Mouse (Mus musculus) MEL (cell line): ENCODE measurements around the gene Krtdap. TPM values are rescaled to one million over a fixed set of nuclear protein-coding genes. Genes with fewer than 3 reads are reported as not detected.

ENCODE experiments used
- DNase-seq: peaks from one replicate; pipeline ENCODE4 v3.0.0; 2011; ENCODE audit warnings: low read depth, low spot score
- H3K27ac ChIP-seq: 2 replicates; pipeline ENCODE4 v1.5.1; 2012; ENCODE audit warnings: low read depth, mild to moderate bottlenecking, control low read depth, low read length, moderate library complexity; ENCODE audit not compliant: control insufficient read depth
- H3K27me3 ChIP-seq, 2 experiments: fragments of 150-350 bp in 1 of 2; sonication (generic) in 1 of 2; 2 replicates each; pipeline ENCODE4 v1.6.1; 2012; ENCODE audit warnings: low read length in 2 of 2, mild to moderate bottlenecking in 2 of 2, improper control_type of control experiment in 1 of 2, moderate library complexity in 1 of 2; ENCODE audit not compliant: insufficient read depth in 2 of 2, control insufficient read depth in 1 of 2
- H3K36me3 ChIP-seq, 2 experiments: 2 replicates each; pipeline ENCODE4 v1.6.1; 2012 to 2014; ENCODE audit warnings: low read length in 2 of 2, improper control_type of control experiment in 1 of 2, inconsistent platforms in 1 of 2, mild to moderate bottlenecking in 1 of 2; ENCODE audit not compliant: insufficient read depth in 2 of 2, control insufficient read depth in 1 of 2
- H3K4me1 ChIP-seq, 2 experiments: fragments of 150-350 bp in 1 of 2; sonication (generic) in 1 of 2; 2 replicates each; pipeline ENCODE4 v1.6.1; 2012; ENCODE audit warnings: low read length in 2 of 2, improper control_type of control experiment in 1 of 2, mild to moderate bottlenecking in 1 of 2; ENCODE audit not compliant: insufficient read depth in 2 of 2, control insufficient read depth in 1 of 2
- H3K4me3 ChIP-seq, 2 experiments: fragments of 150-350 bp in 1 of 2; sonication (generic) in 1 of 2; 2 replicates each; pipeline ENCODE4 v1.5.1; 2012; ENCODE audit warnings: low read depth in 2 of 2, low read length in 2 of 2, mild to moderate bottlenecking in 2 of 2, moderate library complexity in 2 of 2, control low read depth in 1 of 2, improper control_type of control experiment in 1 of 2; ENCODE audit not compliant: control insufficient read depth in 1 of 2, insufficient read depth in 1 of 2
- H3K79me2 ChIP-seq: 2 replicates; pipeline ENCODE4 v1.6.1; 2012; ENCODE audit warnings: mild to moderate bottlenecking, low read length, moderate library complexity; ENCODE audit not compliant: control insufficient read depth, poor library complexity, insufficient read depth
- H3K9ac ChIP-seq: 2 replicates; pipeline ENCODE4 v1.6.1; 2012; ENCODE audit warnings: low read depth, mild to moderate bottlenecking, control low read depth, low read length, moderate library complexity; ENCODE audit not compliant: control insufficient read depth, poor library complexity, severe bottlenecking
- H3K9me3 ChIP-seq: fragments of 150-350 bp; sonication (generic); replicated peaks from 2 replicates; pipeline ENCODE4 v1.6.1; 2012; ENCODE audit warnings: mild to moderate bottlenecking, low read length, improper control_type of control experiment, moderate library complexity; ENCODE audit not compliant: insufficient read depth
- BHLHE40 ChIP-seq: IDR thresholded peaks from 2 replicates; pipeline ENCODE4 v1.6.1; 2012; ENCODE audit warnings: low read depth, mild to moderate bottlenecking, inconsistent platforms, low read length, improper control_type of control experiment, borderline replicate concordance
- CHD1 ChIP-seq: IDR thresholded peaks from 2 replicates; pipeline ENCODE4 v1.6.1; 2012; ENCODE audit warnings: low read depth, mild to moderate bottlenecking, inconsistent platforms, low read length, improper control_type of control experiment
- CTCF ChIP-seq, 3 experiments: IDR thresholded peaks in 2 of 3; conservative IDR thresholded peaks in 1 of 3; 2 replicates each; pipeline ENCODE4 v1.5.1; 2011 to 2012; ENCODE audit warnings: low read length in 3 of 3, low read depth in 2 of 3, mild to moderate bottlenecking in 2 of 3, improper control_type of control experiment in 1 of 3, inconsistent platforms in 1 of 3, mixed read lengths in 1 of 3, moderate library complexity in 1 of 3; ENCODE audit not compliant: control insufficient read depth in 1 of 3, insufficient read depth in 1 of 3, poor library complexity in 1 of 3, severe bottlenecking in 1 of 3
- HCFC1 ChIP-seq: IDR thresholded peaks from 2 replicates; pipeline ENCODE4 v1.6.1; 2012; ENCODE audit warnings: low read depth, mild to moderate bottlenecking, inconsistent platforms, low read length, improper control_type of control experiment, moderate library complexity
- JUND ChIP-seq: IDR thresholded peaks from 2 replicates; pipeline ENCODE4 v1.6.1; 2011; ENCODE audit warnings: low read depth, mild to moderate bottlenecking, improper control_type of control experiment, low read length
- KAT2A ChIP-seq: conservative IDR thresholded peaks from 2 replicates; pipeline ENCODE4 v1.6.1; 2012; ENCODE audit warnings: low read depth, low read length, improper control_type of control experiment, inconsistent platforms
- MAFK ChIP-seq: IDR thresholded peaks from 2 replicates; pipeline ENCODE4 v1.6.1; 2011; ENCODE audit warnings: low read depth, mild to moderate bottlenecking, low read length, improper control_type of control experiment, borderline replicate concordance
- MAZ ChIP-seq: IDR thresholded peaks from 2 replicates; pipeline ENCODE4 v1.6.1; 2012; ENCODE audit warnings: low read depth, mild to moderate bottlenecking, inconsistent platforms, low read length, improper control_type of control experiment
- MXI1 ChIP-seq: IDR thresholded peaks from 2 replicates; pipeline ENCODE4 v1.6.1; 2011; ENCODE audit warnings: mild to moderate bottlenecking, low read depth, low read length, improper control_type of control experiment
- NELFE ChIP-seq: IDR thresholded peaks from 2 replicates; pipeline ENCODE4 v1.6.1; 2011; ENCODE audit warnings: low read depth, low read length, improper control_type of control experiment
- POLR2A ChIP-seq, 2 experiments: IDR thresholded peaks; 2 replicates each; pipeline ENCODE4 v1.6.1; 2011 to 2012; ENCODE audit warnings: low read length in 2 of 2, mild to moderate bottlenecking in 2 of 2, control low read depth in 1 of 2, improper control_type of control experiment in 1 of 2, low read depth in 1 of 2, moderate library complexity in 1 of 2; ENCODE audit not compliant: control insufficient read depth in 1 of 2, insufficient read depth in 1 of 2, poor library complexity in 1 of 2
- POLR2AphosphoS2 ChIP-seq: IDR thresholded peaks from 2 replicates; pipeline ENCODE4 v1.6.1; 2011; ENCODE audit warnings: low read length, improper control_type of control experiment
- RAD21 ChIP-seq: IDR thresholded peaks from 2 replicates; pipeline ENCODE4 v1.6.1; 2011; ENCODE audit warnings: mild to moderate bottlenecking, low read depth, low read length, improper control_type of control experiment
- RCOR1 ChIP-seq: IDR thresholded peaks from 2 replicates; pipeline ENCODE4 v1.6.1; 2012; ENCODE audit warnings: low read depth, mild to moderate bottlenecking, inconsistent platforms, low read length, improper control_type of control experiment
- SIN3A ChIP-seq: IDR thresholded peaks from 2 replicates; pipeline ENCODE4 v1.6.1; 2012; ENCODE audit warnings: low read length, improper control_type of control experiment, inconsistent platforms
- TBP ChIP-seq: IDR thresholded peaks from 2 replicates; pipeline ENCODE4 v1.8.0; 2011; ENCODE audit warnings: low read depth, low read length, improper control_type of control experiment
- TCF12 ChIP-seq: IDR thresholded peaks from 2 replicates; pipeline ENCODE4 v1.6.1; 2014; ENCODE audit warnings: low read depth, mild to moderate bottlenecking, inconsistent platforms, low read length, improper control_type of control experiment, moderate library complexity
- UBTF ChIP-seq: IDR thresholded peaks from 2 replicates; pipeline ENCODE4 v1.6.1; 2012; ENCODE audit warnings: low read depth, mild to moderate bottlenecking, inconsistent platforms, low read length, improper control_type of control experiment, moderate library complexity, borderline replicate concordance; ENCODE audit not compliant: insufficient read depth
- USF2 ChIP-seq, 2 experiments: IDR thresholded peaks; 2 replicates each; pipeline ENCODE4 v1.6.1; 2011 to 2012; ENCODE audit warnings: improper control_type of control experiment in 2 of 2, low read length in 2 of 2, borderline replicate concordance in 1 of 2, inconsistent platforms in 1 of 2, low read depth in 1 of 2, mild to moderate bottlenecking in 1 of 2; ENCODE audit not compliant: insufficient read depth in 1 of 2
- ZC3H11A ChIP-seq: IDR thresholded peaks from 2 replicates; pipeline ENCODE4 v1.6.1; 2012; ENCODE audit warnings: low read depth, mild to moderate bottlenecking, inconsistent platforms, low read length, improper control_type of control experiment
- ZMIZ1 ChIP-seq: IDR thresholded peaks from 2 replicates; pipeline ENCODE4 v1.6.1; 2012; ENCODE audit warnings: low read depth, mild to moderate bottlenecking, inconsistent platforms, low read length, improper control_type of control experiment, moderate library complexity
- polyA plus RNA-seq, 2 experiments: library from polyadenylated mRNA; stranded (reverse) in 1 of 2; unstranded in 1 of 2; fragments of >175 nt in 1 of 2; fragments of >200 nt in 1 of 2; gene quantifications; 2 replicates each; pipeline versions ENCODE4 v1.2.1 to v1.2.4; 2012; ENCODE audit warnings: low replicate concordance in 2 of 2, low read depth in 1 of 2; ENCODE audit not compliant: insufficient read length in 2 of 2, insufficient read depth in 1 of 2, missing spikeins in 1 of 2
- total RNA-seq: library from RNA; depleted of rRNA; stranded (reverse); fragments of 300-350 nt; gene quantifications from 2 replicates; pipeline ENCODE4 v1.2.3, GENCODE M21; 2012

The Krtdap gene
- total and polyA plus RNA-seq, 3 experiments, result not detected

GRCm38 (mm10) chr7:30810319-30810718, 22.6 kb downstream of the Krtdap start (continued):
- TF ChIP-seq ZMIZ1 (no peak), NELFE (no peak), UBTF (no peak), RAD21 (peak; percentile 79), JUND (no peak), CTCF (IDR thresholded peaks at IDR 0.05 in 2 of 3, conservative IDR thresholded peaks at IDR 0.05 in 1 of 3; ENCODE audit: control insufficient read depth in 1 of 3, insufficient read depth in 1 of 3, low read depth in 2 of 3, low read length in 3 of 3, poor library complexity in 1 of 3, severe bottlenecking in 1 of 3) (peak; percentile 56 to 82 (median 73)), BHLHE40 (no peak), RCOR1 (no peak), CHD1 (no peak), MAFK (no peak), POLR2A (IDR thresholded peaks at IDR 0.05; ENCODE audit: control insufficient read depth in 1 of 2, insufficient read depth in 1 of 2, low read depth in 1 of 2, low read length in 2 of 2, poor library complexity in 1 of 2) (no peak), MXI1 (no peak), MAZ (no peak)

DNA sequence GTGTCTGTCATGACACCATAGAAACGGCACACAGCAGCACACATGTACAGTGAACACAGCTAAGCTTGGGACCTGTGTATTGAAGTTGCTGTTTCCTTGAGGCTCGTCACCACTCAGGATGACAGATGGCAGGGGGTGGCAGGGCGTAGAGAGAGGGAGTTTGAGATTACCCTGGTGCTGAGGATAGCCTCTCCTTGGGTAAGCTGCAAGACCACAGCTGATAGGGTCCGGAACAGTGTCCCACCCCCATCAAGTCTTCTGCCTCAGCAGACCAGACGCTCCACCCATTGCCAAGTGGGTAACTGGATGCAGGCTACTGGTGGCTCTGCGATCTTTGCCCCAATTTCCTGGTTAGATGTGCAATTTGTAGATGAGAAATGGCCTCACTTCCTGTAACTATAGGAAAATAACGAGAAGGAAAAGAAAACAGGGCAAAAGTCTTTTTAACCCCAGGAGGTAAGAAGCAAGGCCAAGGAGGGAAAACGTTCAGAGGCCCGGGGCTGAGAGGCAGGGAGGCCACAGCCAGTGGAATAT, 24.1 kb downstream of the Krtdap start:
- DNase-seq, result no peak
- TF ChIP-seq USF2 (IDR thresholded peaks at IDR 0.05; ENCODE audit: borderline replicate concordance in 1 of 2, insufficient read depth in 1 of 2, low read depth in 1 of 2, low read length in 2 of 2) (no peak), HCFC1 (no peak), TCF12 (no peak), POLR2AphosphoS2 (no peak), ZC3H11A (no peak), RCOR1 (no peak), KAT2A (no peak), TBP (no peak), SIN3A (no peak), JUND (no peak)
- no peaks in the 10 kb centered on the region for H3K36me3 ChIP-seq
- H3K4me1 ChIP-seq, result no peaks in the 10 kb centered on the region
- peaks cover 0 to 1% of the 10 kb centered on the region in 2 experiments; a peak in 2 of 4 replicates for H3K27me3 ChIP-seq
- no peaks in the 10 kb centered on the region for H3K79me2 ChIP-seq
- no peaks in the 10 kb centered on the region for H3K9me3 ChIP-seq
- no peak overlapping the region for H3K9ac ChIP-seq
- H3K4me3 ChIP-seq, result no peak overlapping the region
- H3K27ac ChIP-seq, result no peak overlapping the region
